Mouse (Mus musculus): ENCODE results near the gene Bpifb4. TPM values are rescaled to one million over a fixed set of nuclear protein-coding genes. Genes with fewer than 3 reads are reported as not detected.

Bpifb4 gene
- not detected in 2 replicates for polyA plus RNA-seq (2012; rRNA removed; ENCODE audit: low replicate concordance)

DNA sequence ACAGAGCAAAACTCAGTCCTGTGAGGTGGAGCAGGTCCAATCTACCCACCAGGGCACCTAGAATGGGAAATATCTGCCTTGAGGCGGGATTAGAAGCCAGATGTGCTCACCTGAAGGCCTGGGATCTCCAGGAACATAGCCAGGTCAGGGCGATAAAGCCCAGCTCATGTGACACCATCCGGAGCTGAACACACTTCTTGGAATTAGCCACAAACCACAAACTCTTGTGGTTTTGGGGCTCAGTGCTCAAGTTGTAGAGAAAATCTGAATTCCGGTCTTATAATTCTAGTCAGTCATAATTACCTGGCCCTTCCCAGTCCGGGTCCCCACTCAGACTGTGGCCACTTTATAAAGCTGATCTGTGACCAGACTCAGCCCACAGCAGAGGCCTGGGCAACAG lies at the start of gene Bpifb4:
Gene Bpifb4, plus strand, starts transcription at position 370 of the 400 bp plus-strand sequence.

GRCm38 (mm10) chr2:153900088-153900487 lies 37.9 kb upstream of the Bpifb4 start, which contains the start of gene Bpifb6:
Bpifb6 (plus strand) TSS chr2:153900388.

DNA sequence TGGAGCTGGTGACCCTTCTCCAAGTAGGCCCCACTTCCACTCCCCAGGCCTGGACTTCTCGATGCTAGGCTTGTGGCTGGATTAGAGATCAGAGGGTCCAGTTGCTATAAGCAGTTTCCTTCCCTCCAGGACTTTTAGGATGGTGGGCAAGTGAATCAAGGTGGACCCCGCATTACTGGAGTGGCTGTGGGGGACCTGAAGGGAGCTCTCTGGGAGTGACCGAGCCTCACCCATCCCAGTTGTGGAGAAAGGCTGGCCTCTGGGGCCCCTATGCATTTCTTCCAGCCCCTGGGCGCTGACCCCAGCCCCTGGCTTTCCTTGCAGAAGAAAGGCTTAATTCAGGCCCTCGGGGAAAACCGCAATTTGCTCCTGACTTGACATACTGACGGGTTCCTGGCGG lies 20.1 kb upstream of the Bpifb4 start, which contains the start of gene Bpifb3:
Gene Bpifb3, plus strand, starts transcription at position 301 of the 400 bp plus-strand sequence.

GRCm38 (mm10) chr2:153974582-153974981 lies 36.6 kb downstream of the Bpifb4 start, which contains the start of gene Bpifa6:
Bpifa6 (plus strand) TSS chr2:153974945.

GRCm38 (mm10) chr2:154007965-154008364 lies 70.0 kb downstream of the Bpifb4 start, which contains the start of gene Bpifa2:
Bpifa2 (plus strand) TSS chr2:154008265.

Other genes starting within 250 kb of the Bpifb4 start
- not detected in 2 replicates for gene Dnmt3c, start 241.6 kb upstream of the Bpifb4 start, polyA plus RNA-seq (2012; rRNA removed; ENCODE audit: low replicate concordance)
- 13.2 and 16.4 TPM in 2 replicates for gene Mapre1, start 196.9 kb upstream of the Bpifb4 start, polyA plus RNA-seq (2012; rRNA removed; ENCODE audit: low replicate concordance)
- gene Efcab8, start 158.3 kb upstream of the Bpifb4 start, polyA plus RNA-seq (2012; rRNA removed; ENCODE audit: low replicate concordance), result 1.1 and 2.4 TPM in 2 replicates
- not detected in 2 replicates for gene Sun5, start 67.1 kb upstream of the Bpifb4 start, polyA plus RNA-seq (2012; rRNA removed; ENCODE audit: low replicate concordance)
- gene Bpifb2, start 63.2 kb upstream of the Bpifb4 start, polyA plus RNA-seq (2012; rRNA removed; ENCODE audit: low replicate concordance), result not detected in 2 replicates
- gene Bpifb6, start 37.8 kb upstream of the Bpifb4 start, polyA plus RNA-seq (2012; rRNA removed; ENCODE audit: low replicate concordance), result 0.09 and 2.1 TPM in 2 replicates
- gene Bpifb3, start 20.0 kb upstream of the Bpifb4 start, polyA plus RNA-seq (2012; rRNA removed; ENCODE audit: low replicate concordance), result 0.06 TPM in 1 of 2 replicates, not detected in the other
- gene Bpifa6, start 36.7 kb downstream of the Bpifb4 start, polyA plus RNA-seq (2012; rRNA removed; ENCODE audit: low replicate concordance), result not detected in 2 replicates
- not detected in 2 replicates for gene Bpifa2, start 70.1 kb downstream of the Bpifb4 start, polyA plus RNA-seq (2012; rRNA removed; ENCODE audit: low replicate concordance)
- not detected in 2 replicates for gene Bpifa3, start 192.1 kb downstream of the Bpifb4 start, polyA plus RNA-seq (2012; rRNA removed; ENCODE audit: low replicate concordance)
- 0.10 TPM in 1 of 2 replicates, not detected in the other for gene Bpifa1, start 204.7 kb downstream of the Bpifb4 start, polyA plus RNA-seq (2012; rRNA removed; ENCODE audit: low replicate concordance)
- not detected in 2 replicates for gene Bpifa5, start 224.4 kb downstream of the Bpifb4 start, polyA plus RNA-seq (2012; rRNA removed; ENCODE audit: low replicate concordance)

Measured in subcutaneous adipose tissue, adult 2 months (tissue).